Mouse (Mus musculus): ENCODE measurements around the gene 4930486L24Rik.
"Not testable (repeated sequence)": the region's sequence is repeated elsewhere in the genome, so short reads cannot be mapped to it uniquely, and the experiment has no call there.

4930486L24Rik gene

DNA sequence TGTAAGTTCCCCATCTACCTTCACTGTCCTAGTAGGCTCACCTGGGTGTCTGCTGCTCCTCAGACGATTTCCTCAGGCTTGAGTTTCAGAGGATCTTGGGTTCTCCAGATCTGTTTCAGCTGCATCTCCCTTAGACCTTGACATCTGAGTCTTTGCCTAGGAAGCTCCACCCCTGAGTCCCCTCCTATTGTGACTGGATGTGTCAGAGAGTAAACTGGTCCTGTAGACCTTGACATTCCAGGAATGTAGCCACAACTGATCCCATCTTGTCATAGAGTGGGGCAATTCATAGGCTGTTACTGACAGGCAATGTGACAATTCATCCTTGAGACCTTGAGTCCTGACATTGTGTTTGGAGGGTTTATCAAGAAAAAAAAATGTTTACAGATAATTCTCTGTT, at the start of gene 4930486L24Rik:
Gene 4930486L24Rik, minus strand, starts transcription at position 195 of the 400 bp plus-strand sequence.
- DNase-seq = no peak

DNA sequence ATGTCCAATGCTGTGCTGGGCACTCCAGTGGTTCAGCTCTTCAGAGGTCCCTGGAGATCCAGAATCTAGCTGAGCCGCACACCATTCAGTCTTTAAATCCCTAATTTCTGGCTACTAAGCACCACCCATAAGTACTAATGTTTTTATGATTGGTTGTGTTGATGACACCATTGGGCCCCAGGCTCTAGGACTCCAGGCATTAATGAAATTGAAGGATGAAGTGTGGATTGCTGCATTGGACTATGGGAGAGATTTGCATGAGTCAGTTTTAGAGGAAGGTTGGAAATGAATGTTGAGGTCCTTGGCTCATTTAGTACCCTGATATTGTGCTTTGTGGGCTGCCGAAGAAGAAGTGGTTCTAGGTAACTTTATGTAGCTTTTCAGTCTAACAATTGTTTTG, 40.5 kb upstream of the 4930486L24Rik start, which contains the start of gene Tpbpb:
Gene Tpbpb, minus strand, starts transcription at position 101 of the 400 bp plus-strand sequence.
- DNase-seq = not testable (repeated sequence)

DNA sequence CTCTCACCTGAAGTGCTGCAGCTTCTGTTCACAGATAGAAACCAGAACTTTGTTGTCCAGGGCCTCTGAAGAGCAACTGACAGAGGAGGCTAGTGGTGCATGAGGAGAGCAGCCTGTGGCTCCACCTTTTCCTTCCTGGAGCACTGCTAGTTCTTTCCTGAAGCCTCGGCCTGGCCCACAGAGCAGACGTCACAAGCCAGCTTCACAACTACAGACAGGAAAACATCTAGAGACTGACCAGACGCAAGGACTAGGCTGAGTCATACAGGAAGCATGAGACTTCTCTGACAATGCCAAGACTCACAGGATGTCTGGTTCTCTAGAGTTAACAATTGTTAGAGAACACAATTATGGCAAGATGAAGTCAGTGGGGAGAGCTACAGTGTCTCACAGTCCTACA, 33.1 kb upstream of the 4930486L24Rik start, which contains the start of gene Ctla2b:
Gene Ctla2b, minus strand, starts transcription at position 120 of the 400 bp plus-strand sequence.
- DNase-seq = no peak

DNA sequence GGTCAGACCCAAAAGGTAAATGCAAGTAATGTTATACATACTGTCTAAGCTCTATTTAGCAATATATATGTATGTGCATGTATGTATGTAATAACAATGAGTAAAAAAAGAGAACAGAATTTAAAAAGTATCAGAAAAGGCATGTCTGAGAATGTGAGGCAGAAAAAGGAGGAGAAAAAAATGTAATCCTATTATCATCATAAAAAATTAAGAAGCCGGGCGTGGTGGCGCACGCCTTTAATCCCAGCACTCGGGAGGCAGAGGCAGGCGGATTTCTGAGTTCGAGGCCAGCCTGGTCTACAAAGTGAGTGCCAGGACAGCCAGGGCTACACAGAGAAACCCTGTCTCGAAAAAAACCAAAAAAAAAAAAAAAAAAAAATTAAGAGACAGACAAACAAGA, 32.5 kb upstream of the 4930486L24Rik start, which contains the start of gene Gm49392:
Gene Gm49392, minus strand, starts transcription at position 101 of the 400 bp plus-strand sequence.
- DNase-seq = not testable (repeated sequence)

DNA sequence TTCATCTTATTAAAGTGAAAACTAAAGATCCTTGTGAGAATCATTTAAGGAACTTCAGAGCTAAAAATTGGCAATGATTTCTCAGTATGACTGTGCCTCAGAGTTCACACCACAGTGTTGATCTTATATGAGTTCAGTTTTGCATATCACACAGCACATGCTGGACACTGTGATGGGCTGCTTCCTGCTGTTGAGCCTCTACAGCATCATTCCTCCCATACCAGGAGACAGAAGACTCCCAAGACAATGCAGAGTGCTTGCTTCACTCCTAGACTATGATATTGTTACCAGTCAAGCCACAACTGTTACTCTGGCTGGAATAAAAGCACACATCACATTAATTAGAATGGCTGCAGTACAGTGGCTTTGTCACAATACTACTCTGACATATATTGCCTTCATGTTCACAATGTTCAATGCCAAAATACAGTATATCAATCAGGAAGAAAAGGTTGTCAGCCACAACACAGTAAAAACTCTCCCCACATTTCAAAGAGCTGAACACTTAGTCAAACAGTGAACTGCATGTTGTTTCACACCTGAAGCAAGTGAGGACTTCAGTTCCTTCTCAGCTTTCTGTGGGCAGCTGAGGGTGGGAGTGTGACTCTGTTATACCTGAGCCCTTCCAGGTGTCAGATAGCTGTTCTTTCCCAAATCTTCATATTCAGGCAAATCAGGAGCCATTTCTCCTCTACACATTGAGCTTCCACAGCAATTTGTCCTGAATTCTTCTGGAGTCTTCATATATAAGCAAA, 31.3 kb upstream of the 4930486L24Rik start:
- DNase-seq = no peak

DNA sequence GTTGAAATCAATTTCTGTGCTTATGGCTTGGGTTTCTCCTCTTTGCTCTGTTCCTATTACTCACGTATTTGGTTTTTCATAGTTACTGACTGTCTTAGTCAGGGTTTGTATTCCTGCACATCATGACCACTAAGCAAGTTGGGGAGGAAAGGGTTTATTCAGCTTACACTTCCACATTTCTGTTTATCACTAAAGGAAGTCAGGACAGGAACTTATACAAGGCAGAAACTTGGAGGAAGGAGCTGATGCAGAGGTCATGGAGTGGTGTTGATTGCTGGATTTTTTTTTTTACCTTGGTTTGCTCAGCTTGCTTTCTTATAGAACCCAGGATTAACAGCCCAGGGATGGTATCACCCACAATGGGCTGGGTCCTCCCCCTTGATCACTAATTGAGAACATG, 28.0 kb upstream of the 4930486L24Rik start:
- no peak for DNase-seq

DNA sequence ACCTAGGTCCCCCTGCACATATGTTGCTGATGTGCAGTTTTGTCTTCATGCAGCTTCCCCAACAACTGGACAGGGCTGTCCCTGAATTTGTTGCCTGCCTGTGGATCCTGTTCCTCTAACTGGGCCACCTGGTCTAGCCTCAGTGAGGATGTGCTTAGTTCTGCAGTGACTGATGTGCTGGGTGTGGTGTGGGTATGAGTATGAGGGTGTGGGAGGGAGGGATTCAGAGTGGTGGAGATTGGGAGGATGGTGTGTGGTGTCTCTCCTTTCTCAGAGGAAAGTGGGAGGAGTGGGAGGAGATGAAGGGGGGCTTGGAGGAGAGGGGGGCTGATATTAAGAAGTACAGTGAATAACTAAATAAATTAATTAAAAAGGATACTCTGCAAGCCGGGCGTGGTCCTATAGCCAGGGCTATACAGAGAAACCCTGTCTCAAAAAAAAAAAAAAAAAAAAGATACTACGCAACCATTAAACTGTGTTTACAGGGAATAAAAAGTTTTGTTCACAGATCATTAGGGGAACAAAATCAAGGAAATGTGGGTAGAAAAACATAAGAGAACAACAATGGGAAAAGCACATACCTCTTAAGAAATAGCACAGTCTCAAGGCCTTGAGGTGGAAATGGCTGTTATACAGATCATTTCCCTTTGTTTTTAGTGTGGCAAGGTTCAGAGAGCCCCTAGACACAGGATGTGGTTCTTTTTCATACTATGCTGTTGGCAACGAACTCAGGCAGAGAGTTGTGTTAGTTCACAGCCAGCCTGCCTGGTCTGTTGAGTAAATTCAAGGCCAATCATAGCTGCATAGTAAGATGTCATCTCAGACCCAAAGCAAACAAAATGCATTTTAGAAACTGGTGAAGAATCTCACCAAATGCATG, 15.8 kb downstream of the 4930486L24Rik start:
- no peak for DNase-seq

DNA sequence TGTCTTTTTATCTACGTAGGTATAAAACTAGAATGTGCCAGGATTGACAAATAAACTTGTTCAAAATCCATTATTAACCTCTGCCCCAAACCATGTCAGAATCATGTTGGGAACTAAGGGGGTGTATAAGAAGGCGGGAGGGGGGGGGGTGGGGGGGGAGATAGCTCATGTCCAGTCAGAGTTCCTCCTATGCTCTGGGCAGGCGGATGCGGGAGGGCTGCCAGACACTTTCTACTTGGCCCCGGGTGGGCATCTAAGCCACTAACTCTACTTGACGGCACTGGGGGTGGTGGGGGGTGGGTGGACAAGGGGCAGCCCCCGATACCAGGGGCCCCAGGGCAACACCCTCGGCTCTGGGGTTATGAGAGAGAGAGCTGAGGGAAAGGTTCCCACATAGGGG, 21.1 kb downstream of the 4930486L24Rik start:
- DNase-seq = no peak

DNA sequence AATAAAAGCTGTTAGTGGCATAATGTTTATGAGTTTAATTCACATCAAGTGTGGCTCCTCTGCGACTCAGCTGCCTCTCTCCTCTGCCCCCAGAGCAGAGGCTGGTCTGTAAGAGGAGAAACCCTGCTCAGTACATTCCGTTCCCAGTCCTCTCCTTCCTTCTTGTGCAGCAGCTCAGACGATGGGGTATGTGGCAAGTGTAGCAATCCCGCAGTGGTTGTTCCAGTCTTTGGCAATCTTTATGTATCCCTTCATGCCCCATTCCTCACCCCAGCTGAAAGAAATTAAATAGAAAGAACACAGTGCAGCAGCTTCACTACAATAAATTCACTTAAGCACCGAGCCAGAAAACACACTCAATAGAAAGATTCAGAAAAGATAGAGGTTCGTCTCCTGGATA, 21.6 kb downstream of the 4930486L24Rik start:
- DNase-seq = no peak

DNA sequence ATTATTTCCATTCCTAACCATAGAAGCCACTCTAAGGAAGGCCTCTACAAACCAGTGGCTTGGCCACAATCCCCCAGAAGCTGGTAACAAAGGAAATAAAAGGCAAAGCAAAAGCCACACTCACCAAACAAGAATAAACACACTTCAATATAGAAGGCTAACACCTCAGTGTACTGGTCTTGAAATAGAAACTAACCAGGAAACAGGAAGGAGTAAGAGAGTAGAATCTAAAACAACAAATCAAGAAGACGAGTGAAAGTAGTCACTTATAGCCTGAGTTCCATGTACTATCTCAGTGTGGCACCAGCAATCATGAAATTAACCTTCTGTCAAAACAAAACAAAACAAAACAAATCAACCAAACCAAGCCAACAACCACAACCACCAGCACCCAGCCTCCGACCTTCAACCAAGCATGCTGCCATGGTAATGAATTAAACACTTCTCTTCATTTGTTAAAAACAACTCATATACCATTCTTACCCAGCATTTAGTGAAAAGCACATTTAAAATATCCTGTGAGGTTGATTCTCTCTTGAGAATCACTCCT, 24.8 kb downstream of the 4930486L24Rik start:
- DNase-seq = no peak

DNA sequence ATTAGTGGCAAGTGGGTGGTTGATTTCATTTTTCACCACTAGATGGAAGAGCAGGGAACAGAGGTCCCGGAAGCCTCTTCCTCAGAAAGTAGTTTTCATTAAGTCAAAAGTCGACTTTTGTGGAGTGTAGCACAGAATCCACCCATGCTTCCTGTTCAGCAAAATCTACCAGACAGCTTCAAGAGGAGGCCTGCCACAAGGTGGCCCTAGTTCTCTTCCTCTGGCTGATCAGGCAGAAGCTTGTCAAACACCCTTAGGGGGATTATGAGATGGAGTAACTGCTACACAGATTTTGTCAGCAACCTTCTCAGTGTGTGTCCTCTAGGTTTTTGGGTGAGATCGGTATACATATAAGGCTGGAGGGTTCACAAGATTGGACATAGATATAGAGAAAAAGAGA, 38.2 kb downstream of the 4930486L24Rik start:
- no peak for DNase-seq

DNA sequence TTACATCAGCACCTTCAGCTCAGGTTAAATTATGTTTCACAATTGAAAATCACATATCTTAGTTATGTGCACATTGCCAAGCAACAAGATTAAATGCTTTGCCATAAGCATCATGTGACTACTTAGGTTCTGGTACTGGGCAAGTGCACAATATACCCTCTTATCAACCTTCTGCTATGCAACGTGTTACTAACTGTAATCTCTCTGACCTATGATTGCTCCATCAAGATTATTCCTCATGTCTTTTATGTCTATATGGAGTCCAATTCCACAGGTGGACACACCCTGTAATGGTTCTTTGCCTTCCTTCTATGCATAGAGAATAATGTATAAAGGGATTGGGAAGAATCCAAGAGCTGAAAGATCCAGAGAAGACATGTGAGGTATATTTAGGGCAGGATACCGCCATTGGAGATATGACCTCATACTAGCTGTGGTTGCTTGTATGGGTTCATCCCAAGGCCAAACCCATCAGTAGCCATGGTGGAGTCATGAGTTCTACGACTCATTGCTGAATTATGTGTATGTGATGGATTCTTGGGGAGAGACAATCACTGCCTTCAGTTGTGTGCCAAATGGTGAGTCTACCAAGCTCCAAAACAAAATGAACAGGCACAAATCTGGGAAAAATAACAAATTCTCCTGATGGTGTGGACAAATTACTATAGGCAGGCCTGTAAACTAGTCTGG, 43.6 kb downstream of the 4930486L24Rik start:
- no peak for DNase-seq

DNA sequence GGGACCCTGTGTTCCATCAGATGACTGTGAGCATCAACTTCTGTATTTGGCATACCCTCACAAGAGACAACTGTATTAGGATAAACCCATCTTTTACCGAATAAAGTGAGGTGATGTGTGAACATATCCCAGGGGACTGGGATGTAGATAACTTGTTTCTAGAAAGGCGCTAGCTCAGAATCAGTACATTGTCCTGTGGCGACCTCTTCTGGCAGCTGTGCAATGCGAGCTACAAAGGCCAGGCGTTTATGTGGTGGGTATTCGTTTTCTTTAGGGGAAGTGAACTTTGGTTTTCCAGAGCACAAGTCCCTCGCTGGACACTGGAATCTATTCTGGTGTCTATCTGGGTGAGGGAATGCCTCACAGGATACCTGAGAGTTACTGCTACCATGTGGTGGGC, 44.8 kb downstream of the 4930486L24Rik start:
- no peak for DNase-seq

DNA sequence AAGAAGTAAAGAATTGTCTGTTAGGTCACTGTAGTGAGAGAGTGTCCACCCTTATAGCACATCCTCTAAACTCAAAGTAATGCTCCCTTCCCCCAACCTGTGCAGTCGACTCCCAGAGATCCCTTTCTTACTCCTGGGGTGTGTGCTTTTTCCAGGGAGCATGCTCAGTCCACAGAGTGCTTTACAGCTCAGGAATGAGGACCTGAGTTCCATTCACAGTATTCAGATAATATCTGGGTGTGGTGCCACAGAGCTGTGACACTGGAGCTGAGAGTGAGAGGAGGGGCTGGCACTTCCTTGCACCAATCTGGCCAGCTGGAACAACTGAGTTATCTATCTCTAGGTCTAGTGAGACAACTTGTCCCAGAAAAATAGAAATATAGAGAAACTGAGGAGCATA, 50.6 kb downstream of the 4930486L24Rik start:
- no peak for DNase-seq

DNA sequence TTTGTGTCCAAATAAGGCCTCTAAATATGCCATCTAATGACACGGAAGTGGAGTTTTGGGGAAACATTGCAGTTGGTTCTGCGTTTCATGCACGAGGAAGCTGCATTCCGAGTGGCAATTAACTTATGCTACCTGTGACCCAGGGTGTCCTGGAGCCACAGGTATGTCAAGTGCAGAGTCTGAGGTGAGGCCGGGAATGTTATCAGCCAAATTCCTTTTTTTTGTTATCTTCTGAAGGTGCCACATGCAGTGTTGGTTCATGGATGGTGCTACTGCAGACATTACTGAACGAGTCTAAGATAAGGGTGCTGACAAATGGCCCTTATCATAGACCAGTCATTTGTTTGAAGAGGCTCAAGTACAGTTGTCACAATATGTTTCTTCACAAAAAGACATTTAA, 51.5 kb downstream of the 4930486L24Rik start:
- DNase-seq = no peak

DNA sequence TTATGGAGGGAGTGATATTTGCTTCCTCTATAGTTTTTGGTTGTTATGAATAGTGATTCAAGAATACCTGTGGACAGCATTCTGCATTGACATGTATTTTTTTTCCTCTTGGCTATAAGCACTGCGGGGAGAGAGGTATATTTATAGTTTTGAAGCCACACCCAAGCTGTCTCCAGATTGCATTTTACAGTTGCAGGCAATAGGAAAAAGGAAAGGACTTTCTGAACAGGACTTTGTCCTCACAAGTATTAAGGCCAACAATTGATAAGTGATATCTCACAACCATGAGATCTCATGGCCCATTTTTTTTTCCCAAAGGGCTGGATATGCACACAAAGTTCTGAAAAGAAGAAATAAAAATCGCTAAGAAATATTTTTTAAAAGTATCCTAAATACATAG, 54.6 kb downstream of the 4930486L24Rik start:
- no peak for DNase-seq

DNA sequence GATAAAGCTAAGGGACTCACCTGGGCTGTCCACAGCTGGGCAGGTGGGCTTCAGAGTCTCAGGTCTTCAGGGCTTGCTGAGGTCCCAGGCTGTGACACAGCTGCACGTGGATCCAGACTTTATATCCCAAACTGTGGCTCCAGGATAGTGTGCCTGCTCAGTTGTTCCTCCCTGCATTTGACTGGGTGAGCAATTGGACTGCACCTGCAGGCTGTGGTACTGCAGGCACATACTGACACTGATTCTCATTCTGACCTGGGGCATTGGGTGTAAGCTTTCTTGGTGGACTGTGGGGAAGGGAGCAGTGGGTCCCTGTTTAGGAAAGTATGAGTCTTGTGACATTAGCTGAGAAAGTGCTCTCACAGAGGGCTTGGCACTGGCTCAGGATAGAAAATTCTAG, 61.5 kb downstream of the 4930486L24Rik start, which contains the start of gene Ctsll3:
Gene Ctsll3, minus strand, starts transcription at position 101 of the 400 bp plus-strand sequence.
- DNase-seq = no peak

Measured in B cell, adult 2 months (primary cell).